Mouse (Mus musculus): ENCODE measurements around the gene Ankra2.

Ankra2 gene

DNA sequence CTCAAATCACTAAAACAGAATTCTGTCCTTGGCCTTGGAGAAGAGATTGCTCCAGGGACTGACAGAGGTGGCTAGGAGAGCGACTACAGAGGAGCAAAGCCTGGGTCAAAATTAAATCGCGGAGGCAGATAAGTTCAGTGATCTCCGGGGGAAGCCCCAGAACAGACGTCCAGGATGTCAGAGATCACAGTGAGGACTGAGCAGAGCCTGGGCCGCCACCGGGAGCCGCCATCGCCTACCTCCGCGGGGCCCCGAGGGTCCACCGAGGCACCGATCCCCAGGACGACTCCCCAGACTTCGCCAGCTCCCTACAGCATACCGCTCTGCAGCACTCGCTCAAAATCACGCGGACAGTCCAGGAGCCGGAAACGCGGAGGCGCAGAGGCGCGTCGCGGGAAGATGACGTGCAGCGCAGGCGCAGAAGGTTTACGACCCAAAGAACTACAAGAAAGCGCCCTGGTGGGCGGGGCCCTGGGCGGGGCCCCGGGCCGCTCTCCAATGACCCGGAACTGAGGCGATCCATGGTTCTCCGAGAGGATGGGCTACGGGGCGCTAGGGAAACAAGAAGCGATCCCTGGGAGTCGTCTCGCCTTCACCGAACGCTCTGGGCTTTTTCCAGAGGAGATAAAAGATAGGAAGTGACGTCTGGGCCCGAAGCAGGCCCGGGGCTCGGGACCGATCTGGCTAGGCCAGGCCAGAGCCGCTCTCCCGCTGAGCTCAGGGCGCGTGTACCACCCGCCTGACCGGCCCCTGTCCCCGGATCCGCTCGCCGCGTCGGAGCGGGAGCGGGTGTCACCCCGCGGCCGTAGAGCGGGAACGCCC lies at the start of gene Ankra2, which contains the start of gene Utp15:
Ankra2 (plus strand) TSS at position 439 of the 822 bp plus-strand sequence.
Utp15 (minus strand) TSS at position 406 of the 822 bp plus-strand sequence.
- DNase-seq (ENCODE audit: extremely low spot score, low read depth, low spot score), result peak; percentile 99

DNA sequence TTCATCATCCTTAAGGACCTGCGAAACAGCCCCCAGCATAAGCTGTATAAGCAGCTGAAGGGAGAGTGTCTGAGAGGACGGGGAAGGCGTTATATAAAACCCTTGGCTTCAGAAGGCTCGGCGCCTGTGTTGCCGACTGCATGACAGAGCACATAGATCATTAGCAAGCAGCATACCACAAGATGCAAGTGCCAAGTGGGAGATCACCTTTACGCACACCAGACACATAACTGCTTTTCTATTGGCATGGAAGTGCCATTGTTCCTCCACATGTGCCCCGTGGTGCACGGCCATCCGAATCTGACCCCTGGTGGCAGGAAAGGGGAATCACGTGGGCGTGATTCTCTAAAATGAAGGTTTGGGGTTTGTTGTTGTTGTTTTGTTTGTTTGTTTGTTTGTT lies 40.0 kb upstream of the Ankra2 start:
- DNase-seq (ENCODE audit: extremely low spot score, low read depth, low spot score), result no peak

DNA sequence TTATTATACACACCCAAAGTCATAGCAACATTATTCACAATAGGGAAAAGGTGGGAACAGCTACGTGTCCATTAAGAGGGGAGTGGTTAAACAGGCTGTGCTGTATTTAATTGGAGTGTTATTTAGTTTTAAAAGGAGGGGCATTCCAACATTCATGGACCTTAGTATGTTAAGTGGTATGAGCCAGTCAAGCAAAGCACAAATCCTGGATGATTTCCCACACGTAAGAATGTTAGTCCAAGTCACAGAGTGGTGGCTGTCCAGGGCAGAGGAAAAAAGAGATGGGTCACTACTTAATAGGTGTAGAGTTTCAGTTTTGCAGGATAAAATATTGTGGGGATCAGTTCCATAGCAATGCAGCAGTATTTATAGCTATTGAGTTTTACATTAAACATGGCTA lies 36.6 kb upstream of the Ankra2 start:
- DNase-seq (ENCODE audit: extremely low spot score, low read depth, low spot score), result no peak

DNA sequence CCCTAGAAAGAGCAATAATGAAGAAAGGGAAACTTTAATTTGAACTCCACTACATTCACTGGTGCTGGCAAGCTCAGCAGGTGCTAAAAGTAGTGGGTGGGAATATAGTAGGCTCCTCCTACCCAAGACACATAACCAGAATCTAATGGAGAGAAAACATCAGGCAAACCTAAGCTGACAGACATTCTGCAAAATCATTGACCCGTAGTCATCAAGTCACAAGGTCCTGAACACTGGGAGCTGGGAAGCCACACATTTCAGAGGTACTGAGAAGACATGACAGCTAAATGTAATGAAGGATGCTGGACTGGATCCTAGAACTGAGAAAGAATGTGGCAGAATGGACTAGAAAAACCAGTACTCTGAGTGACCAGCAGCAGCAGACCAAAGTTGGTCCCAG lies 32.4 kb upstream of the Ankra2 start:
- DNase-seq (ENCODE audit: extremely low spot score, low read depth, low spot score), result no peak

DNA sequence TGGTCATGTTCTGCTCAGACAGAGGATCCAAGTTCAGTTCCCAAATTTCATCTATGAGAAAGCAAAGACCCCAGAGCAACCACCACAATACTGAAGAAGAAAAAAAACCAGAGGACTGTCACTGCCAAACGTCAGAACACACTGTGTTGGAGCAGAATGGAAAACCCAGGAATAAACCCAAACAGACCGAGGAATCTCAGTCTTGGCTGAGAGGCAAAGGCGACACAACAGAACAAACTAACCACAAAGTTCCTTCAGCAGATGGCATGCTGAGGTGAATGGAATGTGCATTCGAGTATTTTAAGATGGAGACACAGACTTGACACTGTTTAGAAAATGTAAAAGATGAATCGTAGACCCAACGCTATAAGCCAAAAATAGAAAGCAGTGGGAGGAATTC lies 27.4 kb upstream of the Ankra2 start:
- no peak for DNase-seq (ENCODE audit: extremely low spot score, low read depth, low spot score)

DNA sequence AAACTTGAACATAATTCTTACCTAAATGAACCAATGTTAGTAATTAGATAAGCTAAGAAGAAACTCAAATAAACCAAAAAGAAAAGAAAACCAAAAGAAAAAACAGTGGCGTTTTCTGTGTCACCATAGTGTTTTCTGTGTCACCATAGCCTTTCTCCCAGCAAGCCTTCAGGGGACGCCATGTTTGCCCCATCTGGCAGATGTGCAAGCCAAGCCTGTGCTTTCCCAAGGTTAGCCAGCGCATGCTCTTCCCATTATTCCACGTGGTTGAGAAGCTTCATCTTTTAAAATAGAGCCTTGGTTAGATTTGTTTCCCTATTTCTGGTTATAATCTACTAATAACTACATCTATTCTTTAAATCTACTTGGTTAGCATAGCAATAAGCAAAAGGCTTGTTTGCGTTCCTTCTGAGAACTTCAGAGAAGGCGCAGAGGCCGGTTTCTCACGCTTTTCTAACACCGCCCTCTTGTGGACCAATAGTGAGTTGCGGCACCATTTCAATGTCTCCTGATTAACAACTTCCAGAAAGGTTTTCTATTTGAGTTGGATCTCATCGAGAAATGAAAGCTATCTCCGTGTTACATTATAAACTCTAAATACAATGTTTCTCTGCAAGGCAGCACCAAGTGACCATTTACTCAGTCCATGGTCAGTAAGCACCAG lies 22.8 kb upstream of the Ankra2 start:
- DNase-seq (ENCODE audit: extremely low spot score, low read depth, low spot score), result peak; percentile 74

DNA sequence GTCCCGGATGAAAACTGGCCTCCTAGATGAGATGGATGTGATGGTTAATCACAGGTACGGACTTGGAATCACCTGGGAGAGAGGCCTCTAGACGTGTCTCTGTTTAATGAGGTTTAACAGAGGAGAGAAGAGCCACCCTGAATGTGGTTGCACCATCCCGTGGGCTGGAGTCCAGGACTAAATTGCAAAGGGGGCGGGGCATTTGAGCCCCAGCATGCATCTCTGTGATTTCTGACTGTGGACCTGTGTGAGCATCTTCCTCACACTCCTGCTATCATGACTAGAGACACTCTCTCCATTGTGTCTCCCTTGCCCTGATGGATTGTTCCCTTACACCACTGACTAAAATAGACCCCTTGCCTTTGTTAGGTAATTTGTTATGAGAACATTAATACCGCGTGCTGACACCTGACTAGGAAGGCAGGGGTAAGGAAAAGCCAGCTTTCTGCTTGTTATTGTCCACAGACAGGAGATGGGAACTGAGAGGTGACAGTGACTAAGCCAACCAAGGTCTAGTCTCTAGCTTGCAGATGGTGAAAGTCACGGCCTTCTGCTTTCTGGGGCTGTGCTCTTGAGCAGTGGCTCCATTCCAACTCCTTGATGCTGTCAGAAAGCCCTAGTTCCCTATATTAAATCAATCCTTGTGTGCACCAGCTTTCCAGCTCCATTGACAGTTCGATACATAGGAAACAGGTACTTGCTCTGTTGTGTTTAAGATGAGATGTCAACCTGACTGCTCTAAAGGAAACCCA lies 21.2 kb upstream of the Ankra2 start:
- no peak for DNase-seq (ENCODE audit: extremely low spot score, low read depth, low spot score)

DNA sequence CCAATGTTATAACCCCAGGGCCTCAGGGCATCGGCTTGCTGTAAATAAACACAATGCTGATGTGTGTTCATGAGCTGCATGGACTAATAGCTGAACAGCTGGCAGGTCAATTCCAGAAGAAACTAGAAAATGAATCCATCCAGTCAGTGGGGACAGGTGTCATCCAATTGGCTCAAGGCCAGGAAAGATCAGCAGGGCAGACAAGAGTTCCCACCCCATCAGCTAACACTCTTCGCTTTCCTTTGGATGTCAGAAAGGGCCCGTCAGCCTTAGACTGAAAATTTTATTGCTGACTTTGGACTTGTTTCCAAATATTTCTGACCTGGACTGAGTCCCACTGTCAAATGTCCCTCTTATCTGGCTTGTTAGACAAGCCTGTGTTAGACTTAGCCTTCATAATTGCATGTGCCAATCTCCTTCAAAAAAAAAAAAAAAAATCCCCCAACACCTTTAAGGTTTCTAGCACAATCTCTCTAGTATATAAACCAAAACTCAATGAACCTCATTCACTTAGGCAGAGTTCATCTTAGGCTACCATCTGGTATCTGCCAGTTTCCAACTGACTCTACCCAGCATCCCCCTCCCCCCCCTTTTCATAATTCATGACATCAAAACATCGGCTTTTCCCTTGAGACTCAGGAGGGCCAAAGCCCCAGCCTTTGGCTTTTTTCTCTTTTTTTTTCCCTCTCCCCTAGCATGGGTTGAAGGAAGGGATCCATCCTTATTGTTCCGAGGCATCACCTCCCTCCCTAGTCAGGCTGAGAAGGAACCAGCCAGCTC lies 18.1 kb upstream of the Ankra2 start:
- no peak for DNase-seq (ENCODE audit: extremely low spot score, low read depth, low spot score)

DNA sequence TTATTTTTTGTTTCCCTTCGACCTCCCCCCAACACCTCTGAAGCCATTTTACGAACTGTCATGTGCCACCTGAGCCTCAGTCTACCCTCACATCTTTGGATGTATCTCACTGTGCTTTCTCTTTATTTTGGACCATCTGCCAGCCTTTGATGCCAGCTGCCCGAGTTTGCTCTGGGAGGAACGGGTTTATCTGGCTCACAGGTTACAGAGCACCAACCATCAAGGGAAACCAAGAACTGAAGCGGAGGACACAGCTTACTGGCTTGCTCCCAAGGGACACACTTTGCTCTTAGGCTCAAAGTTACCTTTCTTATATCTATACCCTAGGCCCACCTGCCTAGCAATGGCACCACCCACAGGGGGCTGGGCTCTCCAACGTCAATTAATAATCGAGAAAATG lies 17.5 kb upstream of the Ankra2 start:
- no peak for DNase-seq (ENCODE audit: extremely low spot score, low read depth, low spot score)

DNA sequence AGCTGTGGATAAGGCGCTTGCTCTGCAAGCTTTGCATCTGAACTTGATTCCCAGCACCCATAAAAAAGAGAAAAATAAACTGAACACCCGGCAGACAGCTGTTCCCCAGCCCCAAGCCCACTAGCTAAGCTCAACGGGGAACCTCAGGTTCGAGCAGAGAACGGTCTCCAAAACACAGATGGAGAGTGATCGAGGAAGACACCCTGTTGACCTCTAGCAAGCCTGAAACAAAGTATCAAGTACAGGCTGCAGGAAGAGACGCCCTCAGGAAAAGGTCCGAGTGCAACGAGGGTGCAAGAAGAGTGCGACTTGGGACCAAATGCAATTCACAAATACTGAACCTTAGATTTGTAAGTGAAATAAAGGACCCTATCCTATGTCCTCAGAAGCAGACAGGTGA lies 13.3 kb upstream of the Ankra2 start:
- no peak for DNase-seq (ENCODE audit: extremely low spot score, low read depth, low spot score)

DNA sequence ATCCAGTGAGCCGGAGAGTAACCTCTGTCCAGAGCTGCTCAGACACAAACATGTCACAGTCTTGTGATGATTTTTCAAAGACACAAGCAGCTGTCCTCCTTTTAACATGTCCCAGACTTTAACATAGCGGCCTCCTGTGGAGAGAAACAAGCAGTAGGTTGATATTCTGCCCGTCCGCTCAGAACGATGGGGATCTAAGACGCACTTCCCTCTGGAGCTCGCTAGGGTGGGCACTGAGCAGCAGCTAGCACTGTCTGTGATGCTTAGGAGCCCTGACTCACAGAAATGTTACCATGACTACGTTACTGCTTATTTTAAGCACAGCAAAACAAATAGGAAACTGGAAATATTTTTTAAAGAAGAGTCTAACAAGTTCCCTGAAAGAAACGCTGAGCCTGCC lies 8.0 kb upstream of the Ankra2 start:
- DNase-seq (ENCODE audit: extremely low spot score, low read depth, low spot score), result no peak

DNA sequence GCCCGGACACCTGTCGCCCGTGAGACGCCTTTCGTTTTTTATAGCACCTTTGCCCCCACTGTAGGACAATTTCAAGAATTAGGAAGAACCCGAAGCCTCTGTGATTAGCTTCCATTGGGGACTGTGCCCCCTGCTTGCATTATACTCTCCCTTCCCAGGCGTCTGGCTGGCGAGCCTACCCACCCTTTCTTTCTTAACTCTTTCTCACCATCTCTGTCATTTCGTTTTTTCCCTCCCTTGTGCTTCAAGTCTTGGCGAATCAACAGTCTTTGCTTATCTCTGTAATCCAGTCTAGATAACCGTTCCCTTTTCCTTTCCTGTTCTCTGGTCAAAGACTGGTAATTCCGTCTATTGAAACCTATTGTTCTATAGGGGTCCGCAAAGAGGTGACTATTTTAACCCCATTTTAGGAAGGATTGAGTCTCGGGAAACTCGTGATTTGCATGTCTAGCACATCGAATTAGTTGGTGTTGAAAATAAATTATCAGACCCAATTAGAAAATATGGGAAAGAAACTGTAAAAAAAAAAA lies 649 bp downstream of the Ankra2 start:
- no peak for DNase-seq (ENCODE audit: extremely low spot score, low read depth, low spot score)

DNA sequence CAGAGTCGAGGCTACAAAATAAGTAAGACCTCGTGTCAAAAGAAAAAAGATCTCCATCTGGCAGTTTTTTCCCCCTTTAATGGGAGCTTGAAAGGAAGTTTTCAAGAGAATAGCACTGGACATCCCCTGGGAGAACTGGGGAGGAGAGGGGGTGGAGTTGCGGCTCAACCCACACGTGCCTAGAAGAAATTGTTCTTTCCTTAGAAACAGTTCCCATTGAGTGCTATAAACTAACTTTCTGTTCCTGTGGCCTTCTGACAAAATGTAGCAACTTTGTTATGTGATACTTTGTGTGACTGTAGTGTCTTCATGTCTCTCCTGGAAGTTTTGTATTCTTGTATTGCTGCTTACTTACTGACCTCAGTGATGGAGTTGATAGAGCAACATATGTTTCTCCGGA lies 1.2 kb downstream of the Ankra2 start:
- DNase-seq (ENCODE audit: extremely low spot score, low read depth, low spot score), result no peak

DNA sequence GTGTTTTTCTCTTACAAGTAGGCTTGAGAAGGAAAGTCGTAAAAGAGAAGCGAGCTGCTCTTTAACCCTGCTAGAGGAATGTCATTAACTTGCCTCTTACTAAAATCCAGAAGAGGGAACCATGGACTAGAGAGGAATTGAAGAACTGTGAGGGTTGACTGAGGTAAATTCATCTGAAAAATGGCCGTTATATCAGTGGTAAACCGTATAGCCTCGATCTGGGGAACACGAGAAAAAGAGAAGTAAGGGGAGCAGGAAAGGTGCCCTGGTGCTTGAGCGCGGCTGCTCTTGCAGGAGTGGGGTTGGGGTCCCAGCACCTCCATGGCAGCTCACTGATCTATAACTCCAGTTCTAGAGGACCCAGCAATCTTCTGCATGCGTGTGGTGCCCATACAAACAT lies 11.1 kb downstream of the Ankra2 start:
- no peak for DNase-seq (ENCODE audit: extremely low spot score, low read depth, low spot score)

DNA sequence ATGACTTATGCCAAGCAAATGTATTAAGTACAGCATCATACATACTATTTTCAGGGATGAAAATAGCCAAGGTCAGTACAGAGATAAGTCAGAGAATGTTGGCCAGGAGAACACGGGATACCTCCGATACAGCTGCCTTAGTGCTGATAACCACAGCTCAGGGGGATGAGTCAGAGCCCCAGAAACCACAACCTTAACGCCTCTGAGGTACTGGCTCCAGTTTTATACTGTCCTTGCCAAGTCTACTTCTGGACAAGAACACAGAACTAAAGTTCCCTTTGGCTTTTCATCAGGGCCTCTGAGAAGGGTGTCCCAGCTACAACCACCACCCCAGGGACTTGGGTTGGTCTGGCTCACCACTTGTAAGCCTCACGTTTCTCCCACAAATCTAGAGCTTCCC lies 12.8 kb downstream of the Ankra2 start:
- DNase-seq (ENCODE audit: extremely low spot score, low read depth, low spot score), result no peak

DNA sequence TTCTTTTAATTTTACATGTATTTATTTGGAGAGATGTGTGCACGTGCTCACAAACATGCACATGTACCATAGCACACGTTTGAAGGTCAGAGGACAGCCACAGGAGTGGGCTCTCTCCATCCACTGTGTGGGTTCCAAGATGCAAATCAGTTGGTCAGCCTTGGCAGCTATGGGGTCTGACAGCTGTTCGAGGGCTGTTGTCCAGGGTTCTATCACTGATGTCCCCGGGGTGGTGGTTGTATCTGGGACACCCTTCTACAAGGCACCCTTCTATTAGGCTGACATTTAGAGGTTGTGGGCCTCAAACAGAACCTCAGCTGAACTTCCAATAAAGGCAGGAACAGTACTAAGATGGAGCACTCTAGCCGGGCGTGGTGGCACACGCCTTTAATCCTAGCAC lies 13.4 kb downstream of the Ankra2 start:
- no peak for DNase-seq (ENCODE audit: extremely low spot score, low read depth, low spot score)

DNA sequence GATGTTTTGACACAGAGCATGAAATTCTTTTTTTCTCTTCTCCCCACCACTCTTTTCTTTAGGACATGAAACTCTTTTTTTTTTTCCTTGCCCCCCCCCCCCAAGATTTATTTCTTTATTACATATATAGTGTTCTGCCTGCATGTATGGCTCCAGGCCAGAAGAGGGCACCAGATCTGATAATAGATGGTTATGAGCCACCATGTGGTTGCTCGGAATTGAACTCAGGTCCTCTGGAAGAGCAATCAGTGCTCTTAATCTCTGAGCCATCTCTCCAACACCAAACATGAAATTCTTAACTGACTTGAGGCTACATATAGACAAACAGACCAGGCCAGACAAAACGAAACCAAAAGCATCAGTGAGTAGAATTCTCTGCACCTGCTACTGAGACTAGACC lies 14.6 kb downstream of the Ankra2 start:
- DNase-seq (ENCODE audit: extremely low spot score, low read depth, low spot score), result no peak

DNA sequence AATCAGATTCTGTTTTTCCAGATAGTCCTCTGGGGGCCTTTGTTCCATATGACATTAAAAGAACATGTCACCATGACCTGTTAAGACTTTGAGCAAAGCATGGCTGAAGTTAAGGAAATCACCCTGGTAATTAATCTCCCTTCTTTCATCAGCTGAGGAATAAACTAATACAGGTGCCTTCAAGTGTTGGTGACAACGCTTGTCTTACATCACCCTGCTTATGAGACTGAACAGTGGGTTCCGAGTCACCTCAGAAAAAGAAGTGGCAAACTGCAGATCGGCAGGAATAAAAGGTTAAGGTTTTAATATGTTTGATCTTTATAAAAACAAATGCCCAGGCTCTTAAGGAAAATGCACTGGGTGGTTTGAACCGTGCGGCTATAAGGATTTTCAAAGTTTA lies 16.8 kb downstream of the Ankra2 start, which contains the start of gene Gm21976:
Gm21976 (plus strand) TSS at position 202 of the 400 bp plus-strand sequence.
- no peak for DNase-seq (ENCODE audit: extremely low spot score, low read depth, low spot score)

DNA sequence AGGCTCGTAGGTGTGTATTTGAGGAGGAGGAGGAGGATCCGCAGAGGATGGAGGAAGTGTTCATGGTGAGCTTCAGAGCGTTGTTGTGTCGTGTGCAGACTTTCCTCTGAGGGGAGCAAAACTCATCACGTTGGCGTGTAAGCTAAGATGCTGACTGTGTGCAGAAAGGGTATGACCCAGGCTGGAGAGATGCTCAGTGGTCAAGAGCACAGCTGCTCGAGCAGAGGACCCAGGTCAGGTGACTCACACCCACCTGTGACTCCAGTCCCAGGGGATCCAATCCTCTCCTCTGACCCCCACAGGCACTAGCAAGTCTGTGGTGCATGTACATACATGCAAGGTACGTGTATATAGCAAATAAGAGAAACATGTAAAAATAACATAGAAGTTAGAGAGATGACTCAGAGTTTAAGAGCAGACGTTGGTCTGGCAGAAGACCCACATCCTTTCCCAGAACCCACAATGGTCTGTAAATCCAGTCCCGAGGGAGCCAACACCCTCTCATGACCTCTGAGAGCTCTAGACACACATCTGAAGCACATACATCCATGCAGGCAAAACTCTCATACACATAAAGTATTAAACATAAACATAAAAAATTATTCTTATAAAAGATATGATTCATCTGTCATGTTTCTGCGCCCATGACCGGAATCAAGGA lies 18.2 kb downstream of the Ankra2 start:
- DNase-seq (ENCODE audit: extremely low spot score, low read depth, low spot score), result no peak

DNA sequence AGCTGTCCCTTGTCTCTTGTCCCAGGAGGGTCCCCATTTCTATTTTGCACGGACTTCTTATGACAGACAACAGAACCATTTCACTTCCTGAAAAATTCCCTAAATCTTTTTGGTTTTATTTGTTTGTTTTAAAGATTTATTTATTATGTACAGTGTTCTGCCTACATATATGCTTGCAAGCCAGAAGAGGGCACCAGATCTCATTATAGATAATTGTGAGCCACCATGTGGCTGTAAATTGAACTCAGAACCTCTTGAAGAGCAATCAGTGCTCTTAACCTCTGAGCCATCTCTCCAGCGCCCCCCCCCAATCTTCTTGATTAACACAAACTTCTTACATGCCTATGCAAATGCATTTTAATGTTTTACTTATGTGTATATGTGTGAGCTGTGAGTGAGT lies 27.8 kb downstream of the Ankra2 start:
- no peak for DNase-seq (ENCODE audit: extremely low spot score, low read depth, low spot score)
